Mouse (Mus musculus) megakaryocyte, embryonic 14.5 days (primary cell): ENCODE measurements around the gene Camkk2. TPM values are rescaled to one million over a fixed set of nuclear protein-coding genes. Genes with fewer than 3 reads are reported as not detected.
A peak's percentile ranks its signal among the peaks of the same experiment; 100 is the strongest.

Experiments used
- H3K27me3 ChIP-seq: replicated peaks from 2 replicates; pipeline ENCODE3; 2012; ENCODE audit warnings: inconsistent platforms
- H3K36me3 ChIP-seq: replicated peaks from 2 replicates; pipeline ENCODE3; 2012; ENCODE audit warnings: low read length, inconsistent platforms, mixed read lengths
- H3K4me1 ChIP-seq: 2 replicates; pipeline ENCODE4 v1.6.1; 2012; ENCODE audit warnings: inconsistent platforms
- H3K4me3 ChIP-seq: replicated peaks from 2 replicates; pipeline ENCODE3; 2012; ENCODE audit warnings: moderate library complexity, mild to moderate bottlenecking, inconsistent platforms
- H3K9me3 ChIP-seq: 2 replicates; pipeline ENCODE4 v1.6.1; 2012; ENCODE audit warnings: inconsistent platforms
- FLI1 ChIP-seq: IDR thresholded peaks from 2 replicates; pipeline ENCODE4 v1.6.1; 2012; ENCODE audit warnings: low read length, inconsistent platforms, mixed read lengths
- GATA1 ChIP-seq: IDR thresholded peaks from 3 replicates; pipeline ENCODE4 v1.6.1; 2012; ENCODE audit warnings: mixed read lengths, low read length, inconsistent platforms, borderline replicate concordance
- polyA plus RNA-seq: library from polyadenylated mRNA; stranded (reverse); fragments of >175 nt; gene quantifications from 2 replicates; pipeline ENCODE4 v1.2.3, GENCODE M21; 2012; ENCODE audit warnings: low replicate concordance; ENCODE audit not compliant: insufficient read depth

Camkk2 gene
- polyA plus RNA-seq, 1 experiment, result 17.9 TPM

GRCm38 (mm10) chr5:122783726-122784406, 4.7 kb upstream of the Camkk2 start:
- H3K4me3 ChIP-seq, result no peak overlapping the region
- H3K27me3 ChIP-seq, result no peaks in the 10 kb centered on the region
- no peaks in the 10 kb centered on the region for H3K9me3 ChIP-seq
- TF ChIP-seq FLI1, result no peak
- no peak for TF ChIP-seq GATA1
- H3K4me1 ChIP-seq, result peaks cover 25% of the 10 kb centered on the region
- H3K36me3 ChIP-seq, result peaks cover 29% of the 10 kb centered on the region

GRCm38 (mm10) chr5:122782066-122782465, 2.9 kb upstream of the Camkk2 start:
- Histone ChIP-seq H3K4me3 (no peak overlapping the region), H3K9me3 (no peaks in the 10 kb centered on the region), H3K27me3 (no peaks in the 10 kb centered on the region), H3K4me1 (peaks cover 40% of the 10 kb centered on the region), H3K36me3 (peaks cover 12% of the 10 kb centered on the region)
- no peak for TF ChIP-seq FLI1
- TF ChIP-seq GATA1, result no peak

GRCm38 (mm10) chr5:122780791-122781432, 1.7 kb upstream of the Camkk2 start:
- H3K27me3 ChIP-seq, result no peaks in the 10 kb centered on the region
- H3K9me3 ChIP-seq, result no peaks in the 10 kb centered on the region
- H3K4me1 ChIP-seq, result peaks cover 46% of the 10 kb centered on the region
- peaks cover under 1% of the 10 kb centered on the region for H3K36me3 ChIP-seq
- no peak overlapping the region for H3K4me3 ChIP-seq
- TF ChIP-seq FLI1 (no peak), GATA1 (no peak)

- H3K27me3 ChIP-seq, result no peaks in the 10 kb centered on the region
- no peak for TF ChIP-seq FLI1
- no peak for TF ChIP-seq GATA1
- H3K9me3 ChIP-seq, result no peaks in the 10 kb centered on the region
- peaks cover 10% of the 10 kb centered on the region for H3K36me3 ChIP-seq
- peaks cover 70% of the 10 kb centered on the region for H3K4me1 ChIP-seq
- peak overlapping the region; percentile 95 for H3K4me3 ChIP-seq
Measured at GRCm38 (mm10) chr5:122778231-122779226, 680 bp downstream of the Camkk2 start.

GRCm38 (mm10) chr5:122777322-122777721, 1.9 kb downstream of the Camkk2 start:
- peak overlapping the region; percentile 29 for H3K4me3 ChIP-seq
- TF ChIP-seq FLI1, result no peak
- no peak for TF ChIP-seq GATA1
- H3K27me3 ChIP-seq, result no peaks in the 10 kb centered on the region
- peaks cover 16% of the 10 kb centered on the region for H3K36me3 ChIP-seq
- peaks cover 80% of the 10 kb centered on the region for H3K4me1 ChIP-seq
- no peaks in the 10 kb centered on the region for H3K9me3 ChIP-seq

GRCm38 (mm10) chr5:122775646-122776286, 3.4 kb downstream of the Camkk2 start:
- H3K4me1 ChIP-seq, result peaks cover 83% of the 10 kb centered on the region
- H3K36me3 ChIP-seq, result peaks cover 18% of the 10 kb centered on the region
- TF ChIP-seq GATA1 (no peak), FLI1 (no peak)
- no peaks in the 10 kb centered on the region for H3K9me3 ChIP-seq
- H3K27me3 ChIP-seq, result no peaks in the 10 kb centered on the region
- H3K4me3 ChIP-seq, result peak overlapping the region; percentile 82

- peak overlapping the region; percentile 82 for H3K4me3 ChIP-seq
- peaks cover 18% of the 10 kb centered on the region for H3K36me3 ChIP-seq
- TF ChIP-seq FLI1 (no peak), GATA1 (no peak)
- peaks cover 83% of the 10 kb centered on the region for H3K4me1 ChIP-seq
- no peaks in the 10 kb centered on the region for H3K27me3 ChIP-seq
- H3K9me3 ChIP-seq, result no peaks in the 10 kb centered on the region
Measured at GRCm38 (mm10) chr5:122774743-122775611, 4.2 kb downstream of the Camkk2 start.

GRCm38 (mm10) chr5:122773756-122774155, 5.5 kb downstream of the Camkk2 start:
- no peaks in the 10 kb centered on the region for H3K9me3 ChIP-seq
- H3K4me3 ChIP-seq, result no peak overlapping the region
- no peaks in the 10 kb centered on the region for H3K27me3 ChIP-seq
- H3K36me3 ChIP-seq, result peaks cover 27% of the 10 kb centered on the region
- peaks cover 90% of the 10 kb centered on the region for H3K4me1 ChIP-seq
- TF ChIP-seq GATA1, result no peak
- TF ChIP-seq FLI1, result no peak

GRCm38 (mm10) chr5:122771428-122771827, 7.8 kb downstream of the Camkk2 start:
- H3K36me3 ChIP-seq, result peaks cover 46% of the 10 kb centered on the region
- TF ChIP-seq GATA1, result no peak
- no peak for TF ChIP-seq FLI1
- no peaks in the 10 kb centered on the region for H3K9me3 ChIP-seq
- H3K4me3 ChIP-seq, result peak overlapping the region; percentile 89
- no peaks in the 10 kb centered on the region for H3K27me3 ChIP-seq
- H3K4me1 ChIP-seq, result peaks cover 86% of the 10 kb centered on the region
